Mouse (Mus musculus) mesoderm, embryonic 11.5 days (tissue): ENCODE measurements around the gene Prdx5.
"Not testable (repeated sequence)": the region's sequence is repeated elsewhere in the genome, so short reads cannot be mapped to it uniquely, and the experiment has no call there.

Source experiments
- DNase-seq: peaks from one replicate; pipeline ENCODE4 v3.0.0-alpha.2; 2012; ENCODE audit warnings: low read depth, low spot score

Gene Prdx5

GRCm38 (mm10) chr19:6919431-6919830 lies 9.5 kb upstream of the Prdx5 start:
- no peak for DNase-seq

GRCm38 (mm10) chr19:6918321-6918720 lies 8.4 kb upstream of the Prdx5 start:
- no peak for DNase-seq

GRCm38 (mm10) chr19:6916496-6916895 lies 6.6 kb upstream of the Prdx5 start:
- DNase-seq = no peak

DNA sequence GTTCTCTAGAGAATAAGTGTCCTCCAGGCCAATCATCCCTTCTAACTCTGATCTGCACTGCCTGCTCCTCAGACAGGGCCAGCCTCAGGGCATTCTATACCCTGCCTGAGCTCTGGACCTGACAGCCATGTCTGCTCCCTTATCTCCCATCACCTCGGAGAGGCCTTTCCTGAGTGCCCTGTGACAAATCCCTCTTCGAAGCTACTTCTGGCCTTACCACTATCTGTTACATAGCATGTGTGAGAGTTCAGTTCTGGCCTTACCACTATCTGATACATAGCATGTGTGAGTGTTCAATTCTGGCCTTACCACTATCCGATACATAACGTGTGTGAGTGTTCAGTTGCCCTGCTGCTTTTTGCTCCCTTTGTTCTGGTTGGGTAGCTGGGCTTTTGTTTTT lies 5.4 kb upstream of the Prdx5 start:
- no peak for DNase-seq

GRCm38 (mm10) chr19:6914540-6914939 lies 4.6 kb upstream of the Prdx5 start:
- DNase-seq = no peak

GRCm38 (mm10) chr19:6913991-6914390 lies 4.1 kb upstream of the Prdx5 start:
- DNase-seq = no peak

DNA sequence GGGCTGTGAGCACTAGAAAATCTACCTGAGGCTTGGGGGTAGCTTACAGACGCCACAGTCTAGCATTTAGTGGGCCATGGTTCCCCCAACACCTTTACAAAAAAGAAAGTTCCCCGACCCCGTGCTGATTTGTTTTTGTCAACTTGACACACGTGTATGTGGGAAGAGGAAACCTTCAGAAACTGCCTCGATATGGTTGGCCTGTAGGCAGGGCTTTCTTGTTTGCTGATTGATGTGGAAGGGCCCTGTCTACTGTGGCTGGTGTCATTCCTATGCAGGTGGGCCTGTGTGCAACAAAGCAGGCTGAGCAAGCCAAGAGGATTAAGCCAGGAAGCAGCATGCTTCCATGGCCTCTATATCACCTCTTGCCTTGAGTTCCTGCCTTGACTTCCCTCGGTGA lies 3.1 kb upstream of the Prdx5 start:
- no peak for DNase-seq

GRCm38 (mm10) chr19:6912205-6912970 lies 2.5 kb upstream of the Prdx5 start:
- DNase-seq = no peak

DNA sequence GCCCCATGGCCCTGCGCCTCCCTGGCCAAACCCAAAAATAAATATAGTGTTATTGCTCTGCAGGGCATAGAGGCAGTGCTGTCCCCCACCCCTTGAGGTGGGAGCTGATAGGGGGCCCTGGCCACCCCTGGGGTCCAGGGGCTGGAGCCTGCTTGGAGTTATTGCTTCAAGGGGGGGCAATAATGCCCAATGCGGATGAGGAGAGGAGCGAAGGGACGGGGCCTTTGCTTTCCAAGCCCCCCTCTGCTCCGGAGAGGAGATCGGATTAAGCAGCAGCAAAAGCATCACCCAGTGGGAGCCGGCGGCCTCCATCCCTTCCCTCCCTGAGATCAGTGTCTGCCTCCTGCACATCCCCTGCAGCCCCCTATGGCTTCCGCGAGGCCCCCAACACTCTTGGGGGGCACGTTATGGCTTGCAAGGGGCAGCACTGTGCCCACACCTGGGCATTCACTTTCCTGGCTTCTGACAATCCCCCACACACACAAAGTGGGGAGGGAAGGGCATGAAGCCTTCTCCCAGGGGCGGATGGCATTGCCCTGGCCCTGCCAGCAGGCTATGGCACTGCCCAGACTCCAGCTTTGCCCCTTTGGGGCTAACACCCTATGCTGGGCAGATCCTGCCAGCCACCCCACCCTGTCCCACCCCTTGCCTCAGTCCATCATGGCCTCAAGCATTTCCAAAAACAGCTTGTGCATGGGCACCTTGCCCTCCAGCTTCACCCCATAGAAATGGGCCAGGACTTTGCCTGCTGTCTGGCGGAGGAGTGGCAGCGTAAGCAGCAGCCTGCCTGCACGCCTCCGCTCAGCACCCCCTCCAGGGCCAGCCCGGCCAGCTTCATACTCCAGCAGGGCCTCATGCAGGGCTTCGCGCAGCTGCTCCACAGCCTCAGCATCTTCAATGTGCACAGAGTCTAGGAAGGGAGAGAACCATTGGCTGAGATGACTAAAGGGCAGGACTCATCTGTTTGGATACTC lies 1.5 kb upstream of the Prdx5 start:
- no peak for DNase-seq

DNA sequence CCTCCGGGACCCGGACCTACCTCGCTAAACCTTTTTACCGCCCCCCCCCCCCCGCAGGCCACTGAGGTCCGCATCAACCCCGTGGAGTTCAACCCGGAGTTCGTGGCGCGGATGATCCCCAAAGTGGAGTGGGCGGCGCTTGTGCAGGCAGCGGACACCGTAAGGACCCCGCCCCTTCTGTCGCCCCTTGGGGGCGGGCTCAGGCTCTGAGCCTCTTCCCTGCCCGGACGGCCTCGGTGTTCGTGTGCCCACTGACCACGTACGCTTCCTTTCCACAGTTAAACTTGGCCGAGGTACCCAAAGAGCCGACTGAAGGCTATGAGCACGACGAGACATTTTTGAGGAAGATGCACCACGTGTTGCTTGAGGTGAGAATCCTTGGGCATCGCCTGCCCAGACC lies 400 bp upstream of the Prdx5 start:
- DNase-seq = peak; percentile 61

DNA sequence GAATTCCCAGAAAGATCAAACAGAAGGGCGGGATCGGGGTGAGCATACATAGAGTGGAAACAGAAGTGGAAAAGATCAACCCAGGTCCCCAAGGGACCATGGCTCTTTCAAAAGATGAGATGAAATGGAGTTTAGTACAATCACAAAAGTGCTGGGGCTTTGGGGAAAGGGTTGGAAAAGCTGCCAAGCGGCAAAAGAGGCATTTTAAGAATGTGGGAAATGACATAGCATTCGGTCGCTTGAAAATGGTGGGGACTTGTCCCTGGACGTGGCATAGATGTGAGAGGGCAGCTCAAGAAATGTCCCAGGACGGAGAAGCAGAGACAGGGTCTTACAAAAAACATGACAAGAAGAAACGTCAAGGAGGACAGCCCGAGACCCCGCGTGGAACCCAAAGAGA lies 885 bp downstream of the Prdx5 start:
- DNase-seq = no peak

- DNase-seq = no peak
Observed at GRCm38 (mm10) chr19:6907811-6908540, 1.9 kb downstream of the Prdx5 start.

GRCm38 (mm10) chr19:6907094-6907493 lies 2.8 kb downstream of the Prdx5 start:
- DNase-seq = no peak

DNA sequence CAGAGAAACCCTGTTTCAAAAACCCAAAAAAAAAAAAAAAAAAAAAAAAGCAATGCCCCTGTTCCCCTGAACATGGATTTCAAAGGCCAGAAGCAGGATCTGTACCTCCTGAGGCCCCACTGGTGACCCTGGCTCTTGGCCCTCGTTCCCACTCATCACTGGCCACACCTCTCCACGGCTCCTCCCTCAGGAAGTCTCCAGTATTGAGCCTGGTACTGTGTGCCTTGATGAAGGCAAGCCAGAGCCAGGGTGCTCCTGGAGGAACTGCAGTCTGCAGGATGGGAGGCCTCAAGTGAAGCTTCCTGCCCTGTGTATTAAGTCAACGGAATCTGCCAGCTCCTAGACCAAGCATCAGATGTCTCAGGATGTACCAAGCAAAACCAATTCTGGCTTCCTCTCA lies 3.7 kb downstream of the Prdx5 start:
- no peak for DNase-seq

DNA sequence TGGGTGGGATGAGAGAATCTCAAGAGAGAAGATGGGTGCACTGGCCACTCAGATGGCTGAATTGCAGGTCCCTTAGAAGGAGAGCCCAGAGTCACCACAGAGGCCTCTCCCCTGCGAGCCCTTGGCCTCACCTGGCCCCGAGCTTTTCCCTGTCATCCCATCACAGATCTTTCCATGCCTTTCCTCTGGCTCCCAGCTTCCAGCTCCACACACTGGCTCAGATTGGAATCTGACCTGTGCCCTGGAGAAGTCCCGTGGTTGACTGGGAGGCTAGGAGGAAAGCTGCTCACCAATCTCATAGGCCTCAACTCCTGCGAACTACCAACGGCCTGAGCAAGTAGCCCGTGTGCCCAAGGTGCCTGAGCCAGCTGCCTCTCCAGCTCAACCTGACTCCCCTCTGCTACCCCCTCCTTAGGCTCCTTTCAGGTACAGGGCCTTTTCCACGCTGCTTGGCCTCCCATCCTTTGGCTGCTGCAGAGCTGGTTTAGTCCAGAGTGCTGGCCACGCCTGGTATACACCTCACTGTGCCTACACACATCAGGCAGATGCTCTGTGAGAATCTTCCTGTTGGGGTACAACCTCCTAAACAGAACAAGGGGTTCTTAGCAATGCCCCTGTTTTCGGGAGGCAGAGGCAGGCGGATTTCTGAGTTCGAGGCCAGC lies 4.3 kb downstream of the Prdx5 start:
- no peak for DNase-seq

DNA sequence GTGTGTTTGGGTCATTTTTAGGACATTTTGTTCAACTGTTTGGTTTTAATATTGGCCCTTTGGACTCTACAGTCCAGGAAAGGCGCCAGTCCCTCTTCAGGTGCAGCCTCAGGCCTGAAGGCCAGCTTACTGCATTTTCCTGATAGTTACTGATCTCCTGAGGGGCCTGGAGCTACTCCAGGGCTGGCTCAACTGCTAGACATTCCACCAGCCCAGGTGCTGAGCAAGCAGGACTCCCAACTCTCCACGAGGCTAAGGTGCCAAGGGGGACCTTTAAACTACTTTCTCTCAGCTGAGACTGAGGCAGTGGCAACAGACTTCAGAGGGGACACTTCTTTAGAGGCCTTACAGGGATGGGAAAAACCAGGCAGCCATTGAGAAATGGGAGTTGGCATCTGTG lies 5.1 kb downstream of the Prdx5 start:
- DNase-seq = no peak

GRCm38 (mm10) chr19:6903031-6903430 lies 6.9 kb downstream of the Prdx5 start:
- DNase-seq = no peak

GRCm38 (mm10) chr19:6899641-6900040 lies 10.3 kb downstream of the Prdx5 start:
- DNase-seq = no peak

- not testable (repeated sequence) for DNase-seq
Observed at GRCm38 (mm10) chr19:6895608-6896305, 14.1 kb downstream of the Prdx5 start.

DNA sequence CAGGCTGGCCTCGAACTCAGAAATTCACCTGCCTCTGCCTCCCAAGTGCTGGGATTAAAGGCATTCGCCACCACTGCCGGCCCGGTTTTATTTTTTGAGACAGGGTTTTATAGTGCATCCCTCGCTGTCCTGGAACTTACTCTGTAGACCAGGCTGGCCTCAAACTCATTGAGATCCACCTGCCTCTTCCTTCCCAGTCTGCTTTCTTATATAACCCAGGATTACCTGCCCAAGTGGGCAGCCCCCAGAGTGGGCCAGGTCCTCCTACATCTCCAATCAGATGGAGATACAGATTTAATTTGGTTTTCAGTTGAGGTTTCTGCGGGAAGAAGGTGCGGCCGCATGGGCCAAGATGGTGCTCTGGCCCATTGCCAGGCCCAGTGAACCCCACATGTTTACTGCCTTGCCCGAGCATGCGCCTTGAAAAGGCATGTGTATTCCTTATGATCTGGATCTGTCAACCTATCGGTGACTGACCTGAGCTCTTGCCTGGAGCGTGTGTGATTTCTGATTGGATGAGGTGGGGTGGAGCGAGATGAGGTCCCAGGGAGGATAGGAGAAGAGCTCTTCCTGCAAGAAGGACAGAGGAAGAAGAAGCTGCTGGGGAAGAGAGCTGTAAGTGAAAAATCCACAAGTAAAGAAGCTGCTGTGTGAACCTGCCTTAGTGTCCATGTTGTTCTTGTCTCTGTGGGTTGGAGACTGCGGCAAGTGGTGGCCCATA lies 16.0 kb downstream of the Prdx5 start:
- DNase-seq = no peak
